Mouse (Mus musculus) CH12.LX (cell line): ENCODE measurements at regions not wholly inside any gene's neighbourhood (a gene's known extent, or its start where the extent isn't known, plus 50 kb on each side); places are given as distances from the start of the nearest gene placed in this dataset.

Experiments used
- DNase-seq: peaks from one replicate; pipeline ENCODE4 v3.0.0-alpha.2; 2013; ENCODE audit errors: extremely low read depth
- H3K27ac ChIP-seq: 2 replicates; pipeline ENCODE4 v1.5.1; 2012; ENCODE audit warnings: low read depth, mild to moderate bottlenecking, control low read depth, moderate library complexity; ENCODE audit not compliant: insufficient read depth
- H3K27me3 ChIP-seq: replicated peaks from 2 replicates; pipeline ENCODE3; 2012; ENCODE audit warnings: inconsistent platforms
- H3K36me3 ChIP-seq, 2 experiments: replicated peaks in 1 of 2; 2 replicates each; pipeline versions ENCODE3 to v1.6.1; 2012; ENCODE audit warnings: inconsistent platforms in 1 of 2, low read length in 1 of 2, mild to moderate bottlenecking in 1 of 2, mixed read lengths in 1 of 2, moderate library complexity in 1 of 2; ENCODE audit not compliant: control insufficient read depth in 1 of 2, insufficient read depth in 1 of 2
- H3K4me1 ChIP-seq, 2 experiments: 2 replicates each; pipeline ENCODE4 v1.6.1; 2012; ENCODE audit warnings: inconsistent platforms in 1 of 2, moderate library complexity in 1 of 2; ENCODE audit not compliant: insufficient read depth in 2 of 2, control insufficient read depth in 1 of 2
- H3K4me2 ChIP-seq: 2 replicates; pipeline ENCODE4 v1.6.1; 2012; ENCODE audit warnings: low read depth, mild to moderate bottlenecking, control low read depth; ENCODE audit not compliant: poor library complexity, insufficient read depth, severe bottlenecking
- H3K4me3 ChIP-seq, 3 experiments: fragments of 150-350 bp in 1 of 3; sonication (generic) in 1 of 3; replicated peaks in 1 of 3; 2 replicates each; pipeline versions ENCODE3 to v1.5.1; 2011 to 2012; ENCODE audit warnings: low read depth in 2 of 3, low read length in 2 of 3, mild to moderate bottlenecking in 2 of 3, moderate library complexity in 2 of 3, control low read depth in 1 of 3, improper control_type of control experiment in 1 of 3, inconsistent platforms in 1 of 3, mixed read lengths in 1 of 3; ENCODE audit not compliant: poor library complexity in 1 of 3
- H3K79me2 ChIP-seq: replicated peaks from 2 replicates; pipeline ENCODE4 v1.6.1; 2012; ENCODE audit warnings: mild to moderate bottlenecking, moderate library complexity; ENCODE audit not compliant: control insufficient read depth, poor library complexity, insufficient read depth, severe bottlenecking; ENCODE audit errors: extremely low read depth
- H3K9ac ChIP-seq: 2 replicates; pipeline ENCODE4 v1.6.1; 2012; ENCODE audit warnings: low read depth, mild to moderate bottlenecking, control low read depth, moderate library complexity; ENCODE audit not compliant: insufficient read depth
- H3K9me3 ChIP-seq: replicated peaks from 2 replicates; pipeline ENCODE3; 2012; ENCODE audit warnings: low read length, inconsistent platforms, mixed read lengths
- BHLHE40 ChIP-seq: IDR thresholded peaks from 2 replicates; pipeline ENCODE4 v1.6.1; 2011; ENCODE audit warnings: mild to moderate bottlenecking, low read depth, low read length, improper control_type of control experiment
- CHD2 ChIP-seq: IDR thresholded peaks from 2 replicates; pipeline ENCODE4 v1.6.1; 2011; ENCODE audit warnings: low read length, improper control_type of control experiment
- E2F4 ChIP-seq: IDR thresholded peaks from 2 replicates; pipeline ENCODE4 v1.6.1; 2011; ENCODE audit warnings: low read depth, low read length, improper control_type of control experiment; ENCODE audit not compliant: insufficient replicate concordance
- EP300 ChIP-seq: IDR thresholded peaks from 2 replicates; pipeline ENCODE4 v1.6.1; 2011; ENCODE audit warnings: low read length, improper control_type of control experiment
- GABPA ChIP-seq: IDR thresholded peaks from 2 replicates; pipeline ENCODE4 v1.6.1; 2012; ENCODE audit warnings: low read depth, low read length, improper control_type of control experiment, inconsistent platforms; ENCODE audit not compliant: insufficient replicate concordance
- HCFC1 ChIP-seq: IDR thresholded peaks from 2 replicates; pipeline ENCODE4 v1.6.1; 2012; ENCODE audit warnings: low read depth, mild to moderate bottlenecking, inconsistent platforms, low read length, improper control_type of control experiment
- KAT2A ChIP-seq: IDR thresholded peaks from 2 replicates; pipeline ENCODE4 v1.6.1; 2012; ENCODE audit warnings: low read length, improper control_type of control experiment, inconsistent platforms; ENCODE audit not compliant: insufficient replicate concordance
- MAX ChIP-seq: IDR thresholded peaks from 2 replicates; pipeline ENCODE4 v1.6.1; 2011; ENCODE audit warnings: low read length, improper control_type of control experiment
- MEF2A ChIP-seq: IDR thresholded peaks from 2 replicates; pipeline ENCODE4 v1.6.1; 2014; ENCODE audit warnings: low read depth, mild to moderate bottlenecking, inconsistent platforms, low read length, improper control_type of control experiment, borderline replicate concordance
- NELFE ChIP-seq: IDR thresholded peaks from 2 replicates; pipeline ENCODE4 v1.6.1; 2011; ENCODE audit warnings: low read depth, low read length, improper control_type of control experiment
- PAX5 ChIP-seq: IDR thresholded peaks from 2 replicates; pipeline ENCODE4 v1.6.1; 2012; ENCODE audit warnings: low read length, inconsistent platforms, mixed read lengths
- POLR2A ChIP-seq: IDR thresholded peaks from 2 replicates; pipeline ENCODE4 v1.6.1; 2011; ENCODE audit warnings: low read depth, mild to moderate bottlenecking, improper control_type of control experiment, low read length
- RAD21 ChIP-seq: IDR thresholded peaks from 2 replicates; pipeline ENCODE4 v1.6.1; 2011; ENCODE audit warnings: low read depth, mild to moderate bottlenecking, low read length, improper control_type of control experiment, moderate library complexity
- RCOR1 ChIP-seq: conservative IDR thresholded peaks from 2 replicates; pipeline ENCODE4 v1.6.1; 2012; ENCODE audit warnings: low read depth, mild to moderate bottlenecking, inconsistent platforms, low read length, improper control_type of control experiment
- SIN3A ChIP-seq: IDR thresholded peaks from 2 replicates; pipeline ENCODE4 v1.6.1; 2012; ENCODE audit warnings: low read length, improper control_type of control experiment, inconsistent platforms
- TCF12 ChIP-seq: IDR thresholded peaks from 2 replicates; pipeline ENCODE4 v1.6.1; 2014; ENCODE audit warnings: low read depth, mild to moderate bottlenecking, inconsistent platforms, low read length, improper control_type of control experiment
- ZC3H11A ChIP-seq: IDR thresholded peaks from 2 replicates; pipeline ENCODE4 v1.6.1; 2012; ENCODE audit warnings: low read depth, mild to moderate bottlenecking, inconsistent platforms, low read length, improper control_type of control experiment
- ZKSCAN1 ChIP-seq: IDR thresholded peaks from 2 replicates; pipeline ENCODE4 v1.6.1; 2012; ENCODE audit warnings: low read depth, inconsistent platforms, low read length, improper control_type of control experiment, borderline replicate concordance
- dilution Hi-C: fragments of 300-500 bp; cut with MboI; formaldehyde crosslinking; loops from 2 replicates; pipeline ENCODE4 v1.14.3; 2020; ENCODE audit warnings: low sequenced_read_pairs; ENCODE audit not compliant: extremely low pct_unique_long_range_greater_than_20kb, extremely low pct_ligation_motif_present
- in situ Hi-C: fragments of 300-500 bp; cut with MboI; formaldehyde crosslinking; loops from 3 replicates; pipeline ENCODE4 v1.14.3; 2019; ENCODE audit warnings: low sequenced_read_pairs, low pct_ligation_motif_present, low pct_unique_long_range_greater_than_20kb, mixed read lengths

DNA sequence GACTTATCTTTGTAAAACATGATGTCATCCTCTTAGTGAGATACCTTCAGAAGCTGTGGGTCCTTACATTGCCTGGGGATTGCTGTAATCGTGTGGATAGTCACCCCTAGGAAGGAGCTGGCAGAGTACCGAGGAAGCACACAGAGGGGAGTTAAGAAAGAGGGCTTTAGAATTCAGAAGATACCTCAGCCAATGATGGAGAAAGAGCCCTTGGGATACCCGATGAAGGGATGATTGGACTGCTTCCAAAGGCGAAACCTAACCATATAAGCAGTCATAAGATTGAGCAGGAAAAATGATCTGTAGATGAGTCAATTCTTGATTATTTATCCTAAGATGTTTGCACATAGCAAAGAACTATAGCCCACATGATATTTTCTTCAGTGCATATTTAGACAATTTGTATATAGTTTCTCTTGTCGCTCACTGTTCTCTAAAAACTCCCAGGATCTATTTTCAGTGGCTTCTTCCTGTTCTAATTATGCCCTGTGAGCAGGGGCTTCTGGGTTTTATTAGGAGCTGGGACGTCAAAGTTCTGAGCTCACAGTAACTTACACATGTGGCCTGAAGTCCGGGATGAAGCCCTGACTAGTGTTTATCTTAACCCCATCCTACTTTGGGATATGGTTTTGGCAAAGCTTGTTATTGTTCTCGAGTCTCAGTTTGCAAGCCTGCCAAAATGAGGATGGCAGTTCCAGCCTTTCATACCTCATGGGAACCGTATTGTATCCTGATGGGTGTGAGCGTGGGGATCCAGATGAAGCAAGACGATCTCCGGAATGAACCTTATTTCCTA lies 134.9 kb upstream of the Ccnd2 start:
- TF ChIP-seq GABPA (no peak), RCOR1 (no peak), POLR2A (no peak), HCFC1 (no peak), RAD21 (no peak)
- dilution Hi-C loops (no loop called here), in situ Hi-C loops (no loop called here)
- Histone ChIP-seq H3K9me3 (no peaks in the 10 kb centered on the region), H3K9ac (no peak overlapping the region), H3K27me3 (peaks cover 7% of the 10 kb centered on the region), H3K4me2 (no peak overlapping the region), H3K4me1 (peaks cover 10 to 14% of the 10 kb centered on the region in 2 experiments; a peak in 3 of 4 replicates), H3K27ac (no peak overlapping the region), H3K79me2 (no peaks in the 10 kb centered on the region), H3K4me3 (no peak overlapping the region), H3K36me3 (no peaks in the 10 kb centered on the region)
- DNase-seq, result no peak

DNA sequence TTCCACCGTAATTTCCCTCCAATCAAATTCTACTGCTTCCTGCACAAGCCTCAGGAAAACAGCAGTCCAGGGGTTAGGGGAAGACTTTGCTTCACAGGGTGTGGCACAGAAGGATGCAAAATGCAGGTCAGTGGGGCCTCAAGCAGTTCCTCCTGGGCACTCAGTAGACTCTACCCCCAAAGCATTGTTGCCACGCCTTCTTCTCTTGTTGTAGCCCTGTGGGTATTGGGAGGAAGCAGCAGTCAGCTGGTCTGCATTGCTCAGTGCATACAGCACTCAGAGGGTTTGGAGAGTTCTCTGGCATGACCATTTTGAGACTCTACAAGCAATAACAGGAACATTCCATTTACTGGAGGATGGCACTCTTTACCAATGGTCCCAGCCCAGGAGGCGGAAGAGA lies 137.0 kb upstream of the Ccnd2 start:
- Histone ChIP-seq H3K4me1 (peaks cover 16 to 25% of the 10 kb centered on the region in 2 experiments), H3K4me3 (no peak overlapping the region), H3K4me2 (no peak overlapping the region), H3K9ac (no peak overlapping the region), H3K9me3 (no peaks in the 10 kb centered on the region), H3K79me2 (no peaks in the 10 kb centered on the region), H3K36me3 (no peaks in the 10 kb centered on the region), H3K27me3 (peaks cover 5% of the 10 kb centered on the region), H3K27ac (no peak overlapping the region)
- in situ Hi-C loops (no loop called here), dilution Hi-C loops (no loop called here)
- no peak for DNase-seq
- TF ChIP-seq ZKSCAN1 (no peak), SIN3A (peak; percentile 29; the same call in 1 of the 2 replicates), PAX5 (no peak)

DNA sequence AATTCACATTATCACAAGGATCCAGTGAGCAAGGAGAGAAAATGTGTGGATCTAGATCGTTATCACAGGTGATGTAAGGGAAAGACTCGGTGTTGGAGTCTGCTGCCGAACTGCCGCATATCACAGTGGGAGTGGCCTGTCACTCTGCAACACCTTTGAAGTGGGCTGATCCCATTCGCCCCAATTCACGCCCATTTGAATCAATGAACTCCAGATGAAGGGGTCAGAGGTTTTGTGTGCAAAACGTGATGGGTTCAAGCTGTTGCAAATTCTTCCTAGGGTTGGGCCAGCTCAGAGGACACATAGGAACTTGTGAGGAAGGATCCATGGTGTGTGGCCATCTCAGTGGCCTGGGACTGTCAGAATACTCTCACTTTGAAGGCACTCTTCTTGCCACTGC lies 139.9 kb upstream of the Ccnd2 start:
- in situ Hi-C loops (no loop called here), dilution Hi-C loops (no loop called here)
- Histone ChIP-seq H3K79me2 (no peaks in the 10 kb centered on the region), H3K9ac (no peak overlapping the region), H3K4me3 (no peak overlapping the region), H3K4me1 (peaks cover 23 to 31% of the 10 kb centered on the region in 2 experiments), H3K27me3 (peaks cover 5% of the 10 kb centered on the region), H3K36me3 (no peaks in the 10 kb centered on the region), H3K27ac (no peak overlapping the region), H3K9me3 (no peaks in the 10 kb centered on the region), H3K4me2 (no peak overlapping the region)
- TF ChIP-seq E2F4 (no peak), ZC3H11A (no peak), NELFE (no peak), CHD2 (no peak), EP300 (no peak), BHLHE40 (no peak), MEF2A (no peak), GABPA (no peak), RAD21 (no peak), HCFC1 (no peak), MAX (no peak), TCF12 (no peak), KAT2A (no peak), RCOR1 (no peak)
- DNase-seq, result no peak
